Mouse (Mus musculus): ENCODE measurements around the gene Fam209.

Fam209 gene

GRCm38 (mm10) chr2:172472318-172472717 is at the start of gene Fam209:
TSS of gene Fam209 (plus strand) at chr2:172472520.
- no peak for TF ChIP-seq GATA4 (IDR thresholded peaks at IDR 0.05; ENCODE audit: insufficient replicate concordance, low read length)

- peak; percentile 92 for TF ChIP-seq GATA4 (IDR thresholded peaks at IDR 0.05; ENCODE audit: insufficient replicate concordance, low read length)
These were observed 41.7 kb upstream of the Fam209 start for GRCm38 (mm10) chr2:172430609-172431008.

- TF ChIP-seq GATA4 (IDR thresholded peaks at IDR 0.05; ENCODE audit: insufficient replicate concordance, low read length), result no peak
These were observed 38.6 kb upstream of the Fam209 start for GRCm38 (mm10) chr2:172433746-172434145.

GRCm38 (mm10) chr2:172437371-172437952 is 34.9 kb upstream of the Fam209 start:
- no peak for TF ChIP-seq GATA4 (IDR thresholded peaks at IDR 0.05; ENCODE audit: insufficient replicate concordance, low read length)

- TF ChIP-seq GATA4 (IDR thresholded peaks at IDR 0.05; ENCODE audit: insufficient replicate concordance, low read length), result peak; percentile 63; the same call in 1 of the 2 replicates
These were observed 32.3 kb upstream of the Fam209 start, which contains the start of gene Rtf2 for GRCm38 (mm10) chr2:172439843-172440639. TSS of gene Rtf2 (plus strand) at chr2:172440556.

GRCm38 (mm10) chr2:172440640-172441005 is 31.7 kb upstream of the Fam209 start:
- TF ChIP-seq GATA4 (IDR thresholded peaks at IDR 0.05; ENCODE audit: insufficient replicate concordance, low read length), result no peak

- TF ChIP-seq GATA4 (IDR thresholded peaks at IDR 0.05; ENCODE audit: insufficient replicate concordance, low read length), result no peak
These were observed 31.1 kb upstream of the Fam209 start for GRCm38 (mm10) chr2:172441176-172441575.

- TF ChIP-seq GATA4 (IDR thresholded peaks at IDR 0.05; ENCODE audit: insufficient replicate concordance, low read length), result no peak
These were observed 26.7 kb upstream of the Fam209 start for GRCm38 (mm10) chr2:172445617-172446016.

- TF ChIP-seq GATA4 (IDR thresholded peaks at IDR 0.05; ENCODE audit: insufficient replicate concordance, low read length), result no peak
These were observed 25.0 kb upstream of the Fam209 start for GRCm38 (mm10) chr2:172447317-172447716.

- no peak; the same call in 1 of the 2 replicates for TF ChIP-seq GATA4 (IDR thresholded peaks at IDR 0.05; ENCODE audit: insufficient replicate concordance, low read length)
These were observed 24.0 kb upstream of the Fam209 start for GRCm38 (mm10) chr2:172448329-172448728.

- TF ChIP-seq GATA4 (IDR thresholded peaks at IDR 0.05; ENCODE audit: insufficient replicate concordance, low read length), result no peak
These were observed 21.7 kb upstream of the Fam209 start for GRCm38 (mm10) chr2:172450640-172451039.

- no peak for TF ChIP-seq GATA4 (IDR thresholded peaks at IDR 0.05; ENCODE audit: insufficient replicate concordance, low read length)
These were observed 20.3 kb upstream of the Fam209 start for GRCm38 (mm10) chr2:172452031-172452430.

GRCm38 (mm10) chr2:172452458-172452857 is 19.9 kb upstream of the Fam209 start:
- no peak for TF ChIP-seq GATA4 (IDR thresholded peaks at IDR 0.05; ENCODE audit: insufficient replicate concordance, low read length)

GRCm38 (mm10) chr2:172458496-172458895 is 13.8 kb upstream of the Fam209 start, which contains the start of gene Gcnt7:
TSS of gene Gcnt7 (minus strand) at chr2:172458596.
- no peak for TF ChIP-seq GATA4 (IDR thresholded peaks at IDR 0.05; ENCODE audit: insufficient replicate concordance, low read length)

GRCm38 (mm10) chr2:172460647-172461046 is 11.7 kb upstream of the Fam209 start:
- TF ChIP-seq GATA4 (IDR thresholded peaks at IDR 0.05; ENCODE audit: insufficient replicate concordance, low read length), result no peak

GRCm38 (mm10) chr2:172462813-172463212 is 9.5 kb upstream of the Fam209 start:
- TF ChIP-seq GATA4 (IDR thresholded peaks at IDR 0.05; ENCODE audit: insufficient replicate concordance, low read length), result no peak
